15 mouse cellular contexts compared by ENCODE assay signal in the genomic region with DNA sequence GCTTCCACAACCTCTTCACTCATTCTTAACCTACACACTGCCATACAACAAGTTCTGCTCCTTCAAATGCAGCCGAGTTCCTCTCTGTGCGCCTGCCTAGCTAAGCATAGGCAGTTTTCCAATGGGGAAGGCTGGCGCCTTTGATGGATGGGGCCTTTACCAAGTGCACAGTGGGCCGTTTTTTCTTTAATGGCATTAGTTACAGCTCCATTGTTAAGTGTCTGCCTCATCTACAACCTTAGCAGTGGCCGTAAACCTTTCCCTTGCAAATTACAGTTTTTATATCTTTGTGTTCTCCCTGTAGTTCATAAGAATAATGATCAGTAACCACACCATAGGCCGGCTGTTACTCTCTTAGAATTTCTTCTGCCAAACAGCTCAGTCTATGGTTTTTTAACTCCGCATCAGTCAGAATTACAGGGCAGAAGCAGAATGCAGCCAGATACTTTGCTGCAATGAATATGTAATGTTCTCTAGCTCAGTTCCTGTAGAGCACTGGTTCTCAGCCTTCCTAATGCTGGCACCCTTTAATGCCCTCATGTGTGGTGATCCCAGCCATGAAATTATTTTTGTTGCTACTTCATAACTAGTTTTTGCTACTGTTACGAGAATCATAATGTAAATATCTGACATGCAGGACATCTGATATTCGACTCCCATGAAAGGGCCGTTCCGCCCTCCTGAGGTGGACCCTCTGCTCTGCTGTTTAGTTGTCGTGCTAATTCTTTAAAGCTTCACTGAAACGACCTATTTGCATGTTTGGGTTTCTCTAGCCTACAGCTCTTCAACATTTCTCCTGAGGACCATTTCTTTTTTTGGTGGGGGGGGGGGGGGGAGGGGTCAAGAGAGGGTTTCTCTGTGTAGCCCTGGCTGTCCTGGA.
DNase-seq lines count a peak whose midpoint lies in the region; ATAC-seq and TF ChIP-seq lines count a peak whose summit lies in the region.
"Had no signal": no experiment of that assay in that cellular context is flagged by ENCODE, and none has a peak within 500 bp of the region (broad histone marks: within the 10 kb centered on the region; RNA-seq: fewer than 3 reads in every experiment).

No protein-coding gene starts in this region.

- H3K4me3 ChIP-seq in layer of hippocampus, adult 2 months, result no peak overlapping the region
- H3K4me3 ChIP-seq in hindbrain, embryonic 14.5 days (replicated peaks; ENCODE audit: low read length), result no peak overlapping the region
- H3K4me3 ChIP-seq in neural tube, embryonic 13.5 days, result no peak overlapping the region
- H3K4me3 ChIP-seq: heart, embryonic 10.5 days; liver, embryonic 12.5 days had no signal

- ATAC-seq in hindbrain, embryonic 14.5 days (ENCODE audit: low FRiP score), result no peak; the same call in 1 of the 2 replicates
- 0 out of 2 replicates have a peak, but pooled peaks have one; percentile 43 for ATAC-seq in neural tube, embryonic 13.5 days (ENCODE audit: low read depth)
- ATAC-seq: liver, embryonic 12.5 days had no signal

- no peaks in the 10 kb centered on the region for H3K9me3 ChIP-seq in hindbrain, embryonic 14.5 days (ENCODE audit: control insufficient read depth, low read length)
- no peaks in the 10 kb centered on the region for H3K9me3 ChIP-seq in neural tube, embryonic 13.5 days
- H3K9me3 ChIP-seq: heart, embryonic 10.5 days; liver, embryonic 12.5 days had no signal

- TF ChIP-seq CTCF in layer of hippocampus, adult 2 months (conservative IDR thresholded peaks at IDR 0.05), result no peak

- H3K9ac ChIP-seq in hindbrain, embryonic 14.5 days, result no peak overlapping the region
- H3K9ac ChIP-seq in neural tube, embryonic 13.5 days, result no peak overlapping the region
- H3K9ac ChIP-seq: liver, embryonic 12.5 days had no signal

- peaks cover 11% of the 10 kb centered on the region; the same call in 1 of the 2 replicates for H3K36me3 ChIP-seq in hindbrain, embryonic 14.5 days (replicated peaks; ENCODE audit: control insufficient read depth, insufficient read depth)
- H3K36me3 ChIP-seq in neural tube, embryonic 13.5 days, result peaks cover 10% of the 10 kb centered on the region; the same call in 1 of the 2 replicates
- H3K36me3 ChIP-seq: liver, embryonic 12.5 days had no signal

- WGBS in hindbrain, embryonic 14.5 days, result 52% methylated on average over 13 of the region's 13 CpGs
- 38% methylated on average over 13 of the region's 13 CpGs for WGBS in neural tube, embryonic 13.5 days

- H3K4me2 ChIP-seq in hindbrain, embryonic 14.5 days (replicated peaks), result no peak overlapping the region
- no peak overlapping the region for H3K4me2 ChIP-seq in neural tube, embryonic 13.5 days
- H3K4me2 ChIP-seq: liver, embryonic 12.5 days had no signal

- DNase-seq in layer of hippocampus, adult 2 months (ENCODE audit: low spot score in 2 of 2), result no peak
- DNase-seq in layer of hippocampus, adult 9-10 months (ENCODE audit: low spot score), result no peak
- DNase-seq in hindbrain, embryonic 14.5 days (ENCODE audit: low spot score), result no peak
- peak; percentile 45 for DNase-seq in mesoderm, embryonic 11.5 days (ENCODE audit: low read depth, low spot score)
- DNase-seq in cerebellum, postnatal 25 days, result no peak
- DNase-seq in adrenal gland, adult 2 months, result no peak
- no peak for DNase-seq in yolk sac, embryonic 10.5 days (ENCODE audit: low spot score)
- DNase-seq: cerebellum, adult 9-11 months; gastrocnemius, postnatal 14 days; heart, postnatal 14 days; right cerebral cortex, postnatal 4 days; thymus, postnatal 36 days had no signal

- H3K4me1 ChIP-seq in hindbrain, embryonic 14.5 days (replicated peaks; ENCODE audit: control insufficient read depth, insufficient read depth, low read length), result 0 out of 2 replicates have a peak, but pooled peaks cover 4% of the 10 kb centered on the region
- peaks cover 8% of the 10 kb centered on the region for H3K4me1 ChIP-seq in neural tube, embryonic 13.5 days (replicated peaks)
- H3K4me1 ChIP-seq: heart, embryonic 10.5 days; liver, embryonic 12.5 days had no signal

- no peaks in the 10 kb centered on the region for H3K27me3 ChIP-seq in hindbrain, embryonic 14.5 days (ENCODE audit: control insufficient read depth, insufficient read depth, low read length)
- no peaks in the 10 kb centered on the region for H3K27me3 ChIP-seq in neural tube, embryonic 13.5 days
- H3K27me3 ChIP-seq: liver, embryonic 12.5 days had no signal

- peak overlapping the region; percentile 55 for H3K27ac ChIP-seq in layer of hippocampus, adult 2 months
- 0 out of 2 replicates have a peak overlapping the region, but pooled peaks have one; percentile 14 for H3K27ac ChIP-seq in hindbrain, embryonic 14.5 days
- peak overlapping the region; percentile 29 for H3K27ac ChIP-seq in neural tube, embryonic 13.5 days (replicated peaks)
- H3K27ac ChIP-seq: heart, embryonic 10.5 days; liver, embryonic 12.5 days had no signal
